Mouse (Mus musculus): ENCODE measurements around the gene Cfap43. TPM values are rescaled to one million over a fixed set of nuclear protein-coding genes. Genes with fewer than 3 reads are reported as not detected.

Cfap43 gene
- total and polyA plus RNA-seq, 2 experiments from 2014 or later = 2.8 TPM

DNA sequence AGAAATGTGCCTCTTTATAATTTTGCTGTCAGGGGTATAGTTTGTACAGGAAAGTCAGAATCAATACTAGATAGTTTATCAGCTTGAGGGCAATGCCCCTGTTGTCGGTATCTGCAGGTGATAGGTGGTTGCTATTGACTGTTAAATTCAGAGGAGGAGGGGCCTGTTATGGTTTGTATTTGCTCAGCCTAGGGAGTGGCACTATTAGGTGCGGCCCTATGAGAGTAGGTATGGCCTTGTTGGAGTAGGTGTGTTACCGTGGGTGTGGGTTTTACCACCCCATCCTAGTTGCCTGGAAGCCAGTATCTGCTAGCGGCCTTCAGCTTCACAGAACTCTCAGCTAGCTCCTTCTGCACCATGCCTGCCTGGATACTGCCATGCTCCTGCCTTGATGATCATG, 165.2 kb downstream of the Cfap43 start:
- Histone ChIP-seq H3K27me3 (ENCODE audit: insufficient read depth, low read length) (no peaks in the 10 kb centered on the region), H3K4me2 (ENCODE audit: low read depth, low read length) (no peak overlapping the region), H3K36me3 (ENCODE audit: insufficient read depth, low read length) (no peaks in the 10 kb centered on the region), H3K9ac (replicated peaks; ENCODE audit: low read length) (no peak overlapping the region), H3K4me3 (ENCODE audit: low read length) (no peak overlapping the region), H3K27ac (no peak overlapping the region), H3K9me3 (ENCODE audit: low read length) (no peaks in the 10 kb centered on the region), H3K4me1 (ENCODE audit: insufficient read depth, low read length) (no peaks in the 10 kb centered on the region)
- no peak for ATAC-seq
- TF ChIP-seq CTCF (IDR thresholded peaks at IDR 0.05; ENCODE audit: low read depth) = no peak
- WGBS = 95% methylated on average over 4 of the region's 4 CpGs
- DNase-seq (ENCODE audit: low spot score) = no peak

GRCm38 (mm10) chr19:47752456-47752855, 166.6 kb downstream of the Cfap43 start:
- Histone ChIP-seq H3K27ac (no peak overlapping the region), H3K27me3 (ENCODE audit: insufficient read depth, low read length) (no peaks in the 10 kb centered on the region), H3K4me2 (ENCODE audit: low read depth, low read length) (no peak overlapping the region), H3K4me1 (ENCODE audit: insufficient read depth, low read length) (no peaks in the 10 kb centered on the region), H3K4me3 (ENCODE audit: low read length) (no peak overlapping the region), H3K9ac (replicated peaks; ENCODE audit: low read length) (no peak overlapping the region), H3K36me3 (ENCODE audit: insufficient read depth, low read length) (no peaks in the 10 kb centered on the region), H3K9me3 (ENCODE audit: low read length) (no peaks in the 10 kb centered on the region)
- DNase-seq (ENCODE audit: low spot score) (no peak), ATAC-seq (no peak)
- TF ChIP-seq CTCF (IDR thresholded peaks at IDR 0.05; ENCODE audit: low read depth) = no peak
- 96% methylated on average over 9 of the region's 9 CpGs for WGBS

DNA sequence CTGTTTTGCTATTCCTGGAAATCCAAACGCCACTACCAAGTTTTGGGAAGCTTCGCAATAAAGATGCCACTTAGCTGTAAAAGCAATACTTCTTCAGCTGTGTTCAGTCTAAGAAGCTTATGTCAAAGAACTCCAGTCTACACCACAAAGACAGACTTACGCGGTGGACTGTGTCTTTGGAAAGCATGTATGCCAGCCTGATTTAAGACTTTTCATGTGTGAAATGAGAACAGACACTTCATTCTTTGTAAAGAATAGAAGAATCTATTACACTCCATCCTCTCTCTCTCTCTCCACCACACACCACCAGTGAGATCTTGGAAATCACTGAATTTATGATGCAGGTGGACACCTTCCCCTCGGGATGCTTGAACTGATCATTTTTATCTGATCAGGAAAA, 168.7 kb downstream of the Cfap43 start:
- H3K4me3 ChIP-seq (ENCODE audit: low read length) = no peak overlapping the region
- no peak overlapping the region for H3K27ac ChIP-seq
- H3K9ac ChIP-seq (replicated peaks; ENCODE audit: low read length) = no peak overlapping the region
- no peaks in the 10 kb centered on the region for H3K27me3 ChIP-seq (ENCODE audit: insufficient read depth, low read length)
- H3K9me3 ChIP-seq (ENCODE audit: low read length) = no peaks in the 10 kb centered on the region
- H3K4me2 ChIP-seq (ENCODE audit: low read depth, low read length) = no peak overlapping the region
- DNase-seq (ENCODE audit: low spot score) (no peak), ATAC-seq (no peak)
- no peaks in the 10 kb centered on the region for H3K4me1 ChIP-seq (ENCODE audit: insufficient read depth, low read length)
- H3K36me3 ChIP-seq (ENCODE audit: insufficient read depth, low read length) = no peaks in the 10 kb centered on the region
- no peak for TF ChIP-seq CTCF (IDR thresholded peaks at IDR 0.05; ENCODE audit: low read depth)
- 49% methylated on average over 5 of the region's 5 CpGs for WGBS

GRCm38 (mm10) chr19:47748950-47749349, 170.1 kb downstream of the Cfap43 start:
- no peaks in the 10 kb centered on the region for H3K4me1 ChIP-seq (ENCODE audit: insufficient read depth, low read length)
- 71% methylated on average over 2 of the region's 2 CpGs for WGBS
- H3K36me3 ChIP-seq (ENCODE audit: insufficient read depth, low read length) = no peaks in the 10 kb centered on the region
- no peak overlapping the region for H3K27ac ChIP-seq
- H3K4me3 ChIP-seq (ENCODE audit: low read length) = no peak overlapping the region
- no peak for TF ChIP-seq CTCF (IDR thresholded peaks at IDR 0.05; ENCODE audit: low read depth)
- no peak overlapping the region for H3K4me2 ChIP-seq (ENCODE audit: low read depth, low read length)
- ATAC-seq = no peak
- no peaks in the 10 kb centered on the region for H3K9me3 ChIP-seq (ENCODE audit: low read length)
- no peak overlapping the region for H3K9ac ChIP-seq (replicated peaks; ENCODE audit: low read length)
- no peak for DNase-seq (ENCODE audit: low spot score)
- H3K27me3 ChIP-seq (ENCODE audit: insufficient read depth, low read length) = no peaks in the 10 kb centered on the region

- no peaks in the 10 kb centered on the region for H3K36me3 ChIP-seq (ENCODE audit: insufficient read depth, low read length)
- DNase-seq (ENCODE audit: low spot score) (no peak), ATAC-seq (no peak)
- no peak overlapping the region for H3K27ac ChIP-seq
- no peaks in the 10 kb centered on the region for H3K9me3 ChIP-seq (ENCODE audit: low read length)
- no peaks in the 10 kb centered on the region for H3K27me3 ChIP-seq (ENCODE audit: insufficient read depth, low read length)
- no peak overlapping the region for H3K9ac ChIP-seq (replicated peaks; ENCODE audit: low read length)
- H3K4me2 ChIP-seq (ENCODE audit: low read depth, low read length) = no peak overlapping the region
- H3K4me1 ChIP-seq (ENCODE audit: insufficient read depth, low read length) = no peaks in the 10 kb centered on the region
- H3K4me3 ChIP-seq (ENCODE audit: low read length) = no peak overlapping the region
- TF ChIP-seq CTCF (IDR thresholded peaks at IDR 0.05; ENCODE audit: low read depth) = no peak
- 90% methylated on average over 2 of the region's 2 CpGs for WGBS
These were observed 172.0 kb downstream of the Cfap43 start for GRCm38 (mm10) chr19:47747072-47747471.

DNA sequence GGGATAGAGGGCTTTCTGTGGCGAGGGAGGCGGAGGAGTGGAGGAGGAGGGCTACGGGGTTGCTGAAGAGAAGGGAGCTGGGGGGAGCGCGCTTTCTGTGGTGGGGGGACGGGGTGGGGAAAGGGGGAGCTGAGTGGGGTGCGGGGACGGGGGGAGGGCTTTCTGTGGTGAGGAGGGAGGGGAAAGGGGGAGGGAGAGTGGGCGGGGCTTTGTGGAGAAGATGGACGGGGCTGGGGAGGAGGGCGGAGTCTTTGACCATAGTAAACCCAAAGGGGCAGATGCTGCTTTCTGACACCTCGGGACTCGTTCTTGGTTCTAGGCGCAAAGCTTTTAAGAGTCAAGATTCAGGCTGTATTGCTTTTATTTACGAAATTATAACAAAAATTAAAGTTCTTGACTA, 187.2 kb downstream of the Cfap43 start:
- WGBS = 2% methylated on average over 15 of the region's 15 CpGs
- H3K4me1 ChIP-seq (ENCODE audit: insufficient read depth, low read length) = 0 out of 2 replicates have a peak, but pooled peaks cover 5% of the 10 kb centered on the region
- ATAC-seq (peak; percentile 28), DNase-seq (ENCODE audit: low spot score) (peak; percentile 84)
- peak overlapping the region; percentile 63 for H3K4me2 ChIP-seq (ENCODE audit: low read depth, low read length)
- H3K36me3 ChIP-seq (ENCODE audit: insufficient read depth, low read length) = peaks cover 25% of the 10 kb centered on the region
- no peaks in the 10 kb centered on the region for H3K9me3 ChIP-seq (ENCODE audit: low read length)
- H3K9ac ChIP-seq (replicated peaks; ENCODE audit: low read length) = peak overlapping the region; percentile 77
- H3K27me3 ChIP-seq (ENCODE audit: insufficient read depth, low read length) = no peaks in the 10 kb centered on the region
- no peak for TF ChIP-seq CTCF (IDR thresholded peaks at IDR 0.05; ENCODE audit: low read depth)
- peak overlapping the region; percentile 96 for H3K27ac ChIP-seq
- peak overlapping the region; percentile 74 for H3K4me3 ChIP-seq (ENCODE audit: low read length)

DNA sequence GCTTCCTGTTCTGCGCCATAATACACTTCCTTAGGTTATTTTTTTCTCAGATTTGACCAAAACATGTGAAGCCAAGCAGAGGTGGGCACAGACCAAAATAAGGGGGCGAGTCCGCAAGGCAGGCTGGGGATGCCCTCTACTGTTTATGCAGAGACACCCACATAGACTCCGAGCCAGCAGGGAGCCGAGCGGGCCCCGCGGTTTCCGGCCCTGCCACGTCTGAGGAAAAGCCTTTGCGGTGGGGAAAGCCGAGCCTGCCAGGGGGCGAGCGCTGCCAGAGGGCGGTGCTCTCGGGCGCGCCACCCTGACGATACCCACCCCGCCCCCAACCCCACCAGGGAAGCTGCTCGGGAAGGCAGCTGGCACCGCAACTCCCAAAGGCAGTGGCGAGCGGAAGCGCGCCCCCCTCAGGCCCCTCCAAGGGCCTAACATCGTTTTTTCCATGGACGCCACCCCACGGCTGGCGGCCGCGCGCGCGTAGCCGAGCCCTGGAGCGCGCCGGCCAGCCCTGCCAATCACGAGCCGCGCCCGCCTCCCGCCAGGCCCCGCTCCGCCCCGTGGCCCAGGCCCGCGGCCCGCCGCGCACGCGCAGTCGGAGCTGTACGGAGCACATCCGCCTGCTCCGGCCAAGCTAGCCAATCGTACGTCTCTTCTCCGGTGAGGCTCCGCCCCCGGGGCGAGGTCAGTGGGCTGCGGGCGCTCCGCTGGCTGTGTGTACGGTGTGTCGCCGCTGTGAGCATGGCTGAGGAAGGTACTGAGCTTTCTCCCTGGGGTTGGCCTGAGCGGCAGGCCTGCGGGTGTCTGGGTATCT, 187.8 kb downstream of the Cfap43 start, which contains the start of gene Sfr1:
Sfr1 (plus strand) TSS at position 612 of the 811 bp plus-strand sequence.
- H3K4me3 ChIP-seq (ENCODE audit: low read length) = peak within 1 kb of the TSS; percentile 74
- H3K9me3 ChIP-seq (ENCODE audit: low read length) = no peaks in the 10 kb centered on the region
- H3K36me3 ChIP-seq (ENCODE audit: insufficient read depth, low read length) = peaks cover 22% of the 10 kb centered on the region
- H3K27ac ChIP-seq = peak within 1 kb of the TSS; percentile 96
- DNase-seq (ENCODE audit: low spot score) = peak; percentile 99
- TF ChIP-seq CTCF (IDR thresholded peaks at IDR 0.05; ENCODE audit: low read depth) = peak; percentile 56
- ATAC-seq = peak; percentile 99
- H3K27me3 ChIP-seq (ENCODE audit: insufficient read depth, low read length) = no peaks in the 10 kb centered on the region
- 3% methylated on average over 63 of the region's 72 CpGs for WGBS
- peak within 1 kb of the TSS; percentile 77 for H3K9ac ChIP-seq (replicated peaks; ENCODE audit: low read length)
- H3K4me1 ChIP-seq (ENCODE audit: insufficient read depth, low read length) = 0 out of 2 replicates have a peak, but pooled peaks cover 5% of the 10 kb centered on the region
- H3K4me2 ChIP-seq (ENCODE audit: low read depth, low read length) = peak within 1 kb of the TSS; percentile 84
